Mouse (Mus musculus): ENCODE results near the gene Nsun2. TPM values are rescaled to one million over a fixed set of nuclear protein-coding genes. Genes with fewer than 3 reads are reported as not detected.

The Nsun2 gene
- total and polyA plus RNA-seq, 2 experiments from 2014 or later, result 21.8 to 34.2 TPM

DNA sequence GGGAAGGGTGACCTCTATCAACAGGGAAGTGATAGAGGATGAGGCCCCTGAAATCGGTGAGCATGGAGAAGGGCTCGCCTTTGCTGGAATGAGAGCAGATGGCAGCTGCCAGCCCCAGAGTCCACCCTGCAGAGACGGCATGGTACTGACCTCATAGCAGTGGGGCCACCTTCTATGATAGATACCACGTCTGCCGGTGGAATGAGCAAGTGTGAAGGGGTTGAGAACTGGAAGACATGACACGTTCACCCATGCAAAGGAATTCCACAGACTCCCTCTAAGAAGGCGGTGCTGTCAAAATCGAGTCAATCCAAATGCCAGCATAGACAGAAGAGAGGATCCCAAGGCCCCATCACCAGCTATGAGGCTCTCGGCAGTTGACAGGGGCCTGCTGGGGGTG is 20.7 kb downstream of the Nsun2 start:
- no peaks in the 10 kb centered on the region for H3K27me3 ChIP-seq (ENCODE audit: control insufficient read depth, insufficient read depth, low read length)
- ATAC-seq (ENCODE audit: insufficient read depth, low read depth) (no peak), DNase-seq (ENCODE audit: low spot score) (no peak)
- H3K36me3 ChIP-seq (replicated peaks; ENCODE audit: control insufficient read depth, insufficient read depth, low read length), result no peaks in the 10 kb centered on the region
- no peaks in the 10 kb centered on the region for H3K9me3 ChIP-seq (replicated peaks; ENCODE audit: control insufficient read depth, low read length)
- TF ChIP-seq CTCF (IDR thresholded peaks at IDR 0.05; ENCODE audit: low read depth), result no peak
- no peak for TF ChIP-seq EP300 (IDR thresholded peaks at IDR 0.05; ENCODE audit: low read depth)
- no peak overlapping the region for H3K27ac ChIP-seq (ENCODE audit: low read depth)
- no peak overlapping the region for H3K4me3 ChIP-seq (ENCODE audit: low read depth, low read length)
- WGBS, result 60% methylated on average over 9 of the region's 9 CpGs
- H3K4me2 ChIP-seq (ENCODE audit: low read depth, low read length), result no peak overlapping the region
- peaks cover 8% of the 10 kb centered on the region; the same call in 1 of the 2 replicates for H3K4me1 ChIP-seq (ENCODE audit: control insufficient read depth, insufficient read depth)
- no peak overlapping the region for H3K9ac ChIP-seq (replicated peaks; ENCODE audit: low read depth, low read length)

DNA sequence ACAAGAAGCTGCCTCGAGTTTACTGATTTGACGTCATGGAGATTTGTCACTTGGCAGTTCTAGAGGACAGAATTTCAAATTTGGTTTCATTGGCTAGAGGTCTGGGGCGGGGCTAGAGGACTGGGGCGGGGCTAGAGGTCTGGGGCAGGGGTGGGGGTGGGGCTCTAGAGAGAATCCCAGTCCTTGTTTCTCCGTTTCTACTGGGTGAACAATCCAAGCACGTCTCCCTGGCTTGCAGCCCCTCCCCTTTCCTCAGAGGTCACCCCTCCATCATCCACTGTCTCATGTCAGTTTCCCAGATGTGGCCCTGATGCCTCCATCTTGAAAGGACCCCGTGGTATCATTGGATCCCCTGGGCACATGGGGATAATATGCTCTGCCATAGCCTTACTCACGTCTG is 21.5 kb downstream of the Nsun2 start:
- Histone ChIP-seq H3K4me2 (ENCODE audit: low read depth, low read length) (no peak overlapping the region), H3K27me3 (ENCODE audit: control insufficient read depth, insufficient read depth, low read length) (no peaks in the 10 kb centered on the region), H3K9ac (replicated peaks; ENCODE audit: low read depth, low read length) (no peak overlapping the region), H3K9me3 (replicated peaks; ENCODE audit: control insufficient read depth, low read length) (no peaks in the 10 kb centered on the region), H3K27ac (ENCODE audit: low read depth) (no peak overlapping the region), H3K4me3 (ENCODE audit: low read depth, low read length) (no peak overlapping the region), H3K4me1 (ENCODE audit: control insufficient read depth, insufficient read depth) (peaks cover 14% of the 10 kb centered on the region), H3K36me3 (replicated peaks; ENCODE audit: control insufficient read depth, insufficient read depth, low read length) (no peaks in the 10 kb centered on the region)
- TF ChIP-seq CTCF (IDR thresholded peaks at IDR 0.05; ENCODE audit: low read depth) (no peak), EP300 (IDR thresholded peaks at IDR 0.05; ENCODE audit: low read depth) (no peak)
- WGBS, result 23% methylated on average over 8 of the region's 8 CpGs
- ATAC-seq (ENCODE audit: insufficient read depth, low read depth) (no peak), DNase-seq (ENCODE audit: low spot score) (no peak)

DNA sequence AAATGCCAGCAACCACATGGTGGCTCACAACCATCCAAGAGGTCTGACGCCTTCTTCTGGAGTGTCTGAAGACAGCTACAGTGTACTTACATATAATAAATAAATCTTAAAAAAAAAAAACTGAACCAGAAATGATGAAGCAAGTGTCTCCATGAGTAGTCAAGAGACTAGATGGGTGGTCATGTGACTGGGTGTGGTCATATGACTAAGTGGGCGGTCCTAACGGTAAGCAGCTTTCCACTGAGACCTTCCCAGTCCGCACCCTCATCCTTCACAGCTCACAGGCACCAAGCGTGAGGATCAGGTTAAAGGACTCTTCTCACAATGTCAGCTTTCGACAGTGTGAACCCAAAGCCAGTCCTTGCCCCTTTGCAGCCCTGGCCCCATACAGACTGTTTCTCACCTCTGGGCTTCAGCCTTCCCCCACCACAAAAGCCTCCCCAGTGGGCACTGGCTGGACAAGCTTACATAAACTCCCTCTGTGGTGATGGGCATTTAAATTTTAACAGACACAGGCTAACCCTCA is 22.5 kb downstream of the Nsun2 start:
- Histone ChIP-seq H3K4me3 (ENCODE audit: low read depth, low read length) (no peak overlapping the region), H3K9me3 (replicated peaks; ENCODE audit: control insufficient read depth, low read length) (no peaks in the 10 kb centered on the region), H3K36me3 (replicated peaks; ENCODE audit: control insufficient read depth, insufficient read depth, low read length) (no peaks in the 10 kb centered on the region), H3K27ac (ENCODE audit: low read depth) (no peak overlapping the region), H3K27me3 (ENCODE audit: control insufficient read depth, insufficient read depth, low read length) (no peaks in the 10 kb centered on the region), H3K4me2 (ENCODE audit: low read depth, low read length) (no peak overlapping the region), H3K4me1 (ENCODE audit: control insufficient read depth, insufficient read depth) (peaks cover 15% of the 10 kb centered on the region), H3K9ac (replicated peaks; ENCODE audit: low read depth, low read length) (no peak overlapping the region)
- DNase-seq (ENCODE audit: low spot score), result no peak
- WGBS, result 67% methylated on average over 6 of the region's 6 CpGs
- ATAC-seq (ENCODE audit: insufficient read depth, low read depth), result no peak
- TF ChIP-seq EP300 (IDR thresholded peaks at IDR 0.05; ENCODE audit: low read depth), result no peak
- no peak for TF ChIP-seq CTCF (IDR thresholded peaks at IDR 0.05; ENCODE audit: low read depth)

DNA sequence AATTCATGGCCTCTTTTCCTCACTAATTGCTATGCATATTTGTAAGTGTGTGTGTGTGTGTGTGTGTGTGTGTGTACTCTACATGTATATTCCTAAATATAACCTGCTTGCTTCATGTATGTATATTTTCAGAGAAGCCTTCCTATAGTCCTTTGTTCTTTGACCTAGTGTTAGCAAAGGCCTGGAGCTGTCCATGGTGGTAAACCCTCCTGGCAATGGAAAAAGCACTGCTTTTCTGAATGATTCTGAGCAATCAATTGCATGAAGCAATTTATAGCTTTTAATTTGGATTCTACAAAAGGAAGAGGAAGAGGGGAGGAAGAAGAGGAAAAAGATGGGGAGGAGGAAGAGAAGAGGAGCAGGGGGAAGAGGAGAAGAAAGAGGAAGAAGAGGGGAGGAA is 23.2 kb downstream of the Nsun2 start:
- no peak overlapping the region for H3K27ac ChIP-seq (ENCODE audit: low read depth)
- H3K4me3 ChIP-seq (ENCODE audit: low read depth, low read length), result no peak overlapping the region
- no peaks in the 10 kb centered on the region for H3K36me3 ChIP-seq (replicated peaks; ENCODE audit: control insufficient read depth, insufficient read depth, low read length)
- no peaks in the 10 kb centered on the region for H3K27me3 ChIP-seq (ENCODE audit: control insufficient read depth, insufficient read depth, low read length)
- no peak for TF ChIP-seq CTCF (IDR thresholded peaks at IDR 0.05; ENCODE audit: low read depth)
- TF ChIP-seq EP300 (IDR thresholded peaks at IDR 0.05; ENCODE audit: low read depth), result no peak
- ATAC-seq (ENCODE audit: insufficient read depth, low read depth) (no peak), DNase-seq (ENCODE audit: low spot score) (no peak)
- H3K4me1 ChIP-seq (ENCODE audit: control insufficient read depth, insufficient read depth), result peaks cover 15% of the 10 kb centered on the region
- no peaks in the 10 kb centered on the region for H3K9me3 ChIP-seq (replicated peaks; ENCODE audit: control insufficient read depth, low read length)
- no peak overlapping the region for H3K4me2 ChIP-seq (ENCODE audit: low read depth, low read length)
- H3K9ac ChIP-seq (replicated peaks; ENCODE audit: low read depth, low read length), result no peak overlapping the region

DNA sequence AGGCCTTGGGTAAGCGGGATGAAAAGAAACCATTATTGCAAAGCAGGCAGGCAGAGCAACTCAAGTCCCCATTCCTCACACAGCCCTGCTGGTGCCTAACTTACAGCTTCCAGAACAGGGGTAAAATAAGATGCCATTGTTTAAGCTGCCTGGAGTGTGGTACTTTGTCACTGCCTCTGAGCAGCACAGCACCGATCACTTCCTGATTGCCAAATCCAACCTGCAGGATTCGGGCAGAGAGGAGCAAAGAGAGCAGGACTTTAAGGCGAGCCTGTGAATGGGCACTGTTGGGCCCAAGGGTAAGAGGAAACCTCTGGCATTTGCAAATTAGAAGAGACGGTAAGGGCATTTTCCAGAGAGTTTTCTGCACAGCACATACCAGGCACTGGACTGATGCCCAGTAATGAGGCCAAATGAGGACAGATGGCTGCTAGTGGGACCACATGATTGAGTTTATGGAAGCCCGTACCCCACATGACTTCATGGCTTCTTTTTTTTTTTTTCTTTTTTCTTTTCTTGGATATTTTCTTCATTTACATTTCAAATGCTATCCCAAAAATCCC is 24.6 kb downstream of the Nsun2 start:
- 62% methylated on average over 6 of the region's 6 CpGs for WGBS
- no peak for DNase-seq (ENCODE audit: low spot score)
- no peaks in the 10 kb centered on the region for H3K36me3 ChIP-seq (replicated peaks; ENCODE audit: control insufficient read depth, insufficient read depth, low read length)
- no peaks in the 10 kb centered on the region for H3K27me3 ChIP-seq (ENCODE audit: control insufficient read depth, insufficient read depth, low read length)
- H3K9me3 ChIP-seq (replicated peaks; ENCODE audit: control insufficient read depth, low read length), result no peaks in the 10 kb centered on the region
- H3K4me2 ChIP-seq (ENCODE audit: low read depth, low read length), result no peak overlapping the region
- H3K4me3 ChIP-seq (ENCODE audit: low read depth, low read length), result no peak overlapping the region
- no peak overlapping the region for H3K27ac ChIP-seq (ENCODE audit: low read depth)
- ATAC-seq (ENCODE audit: insufficient read depth, low read depth), result no peak
- no peak overlapping the region for H3K9ac ChIP-seq (replicated peaks; ENCODE audit: low read depth, low read length)
- peaks cover 25% of the 10 kb centered on the region for H3K4me1 ChIP-seq (ENCODE audit: control insufficient read depth, insufficient read depth)
- TF ChIP-seq CTCF (IDR thresholded peaks at IDR 0.05; ENCODE audit: low read depth), result no peak
- no peak for TF ChIP-seq EP300 (IDR thresholded peaks at IDR 0.05; ENCODE audit: low read depth)
